Mouse (Mus musculus) natural killer cell, adult 2 months (primary cell): Measurements from ENCODE around the gene Gm3488.
"Not testable (repeated sequence)": the region's sequence is repeated elsewhere in the genome, so short reads cannot be mapped to it uniquely, and the experiment has no call there.

Source experiments
- DNase-seq, 2 experiments: peaks; one replicate each; pipeline ENCODE4 v3.0.0; 2022; ENCODE audit warnings: low spot score in 2 of 2

Gene Gm3488

DNA sequence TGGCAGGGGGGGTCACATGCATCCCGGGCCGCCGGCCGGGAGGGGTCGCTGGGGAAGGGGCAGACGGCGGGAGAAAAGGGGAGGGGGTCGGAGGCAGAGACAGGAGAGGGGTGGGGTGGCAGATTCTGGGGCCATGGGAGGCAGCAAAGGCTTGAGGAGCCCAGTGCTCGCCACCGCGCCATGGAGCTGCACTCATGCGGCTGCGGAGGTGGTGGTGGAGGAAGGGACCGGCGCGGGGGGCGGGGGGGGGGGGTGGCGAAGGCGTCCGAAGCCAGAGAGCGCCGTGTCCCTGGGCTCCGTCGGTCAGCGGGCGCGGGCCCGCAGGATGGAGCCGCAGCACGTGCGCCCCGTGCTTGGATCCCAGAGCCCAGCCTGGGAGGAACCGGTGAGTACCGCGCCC, at the start of gene Gm3488:
Gene Gm3488 (plus strand): TSS at position 301 of the 400 bp plus-strand sequence.
- not testable (repeated sequence) for DNase-seq

DNA sequence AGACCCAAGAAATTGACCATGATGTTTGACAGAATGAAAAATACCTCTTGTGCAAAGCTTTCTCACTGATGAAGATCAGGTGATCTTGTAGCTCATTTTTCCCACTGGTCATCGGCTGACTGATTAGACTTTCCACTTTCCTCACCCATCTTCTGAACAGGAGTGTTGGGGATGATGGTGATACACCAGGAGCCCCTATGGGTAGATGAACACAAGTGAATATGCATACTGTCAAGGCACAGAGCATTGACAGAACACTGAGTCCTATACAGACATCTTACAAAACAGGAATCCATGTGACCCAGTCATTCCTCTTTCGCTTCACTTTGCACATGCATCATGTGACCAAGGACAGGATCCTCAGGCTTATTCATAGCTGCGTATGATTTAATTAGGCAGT, 46.1 kb upstream of the Gm3488 start, which contains the start of gene Gm3194:
Gene Gm3194 (minus strand): TSS at position 101 of the 400 bp plus-strand sequence.
- not testable (repeated sequence) for DNase-seq

GRCm38 (mm10) chr14:5460469-5460868, 41.0 kb upstream of the Gm3488 start:
- DNase-seq, result not testable (repeated sequence)

- DNase-seq, result not testable (repeated sequence)
Measured at GRCm38 (mm10) chr14:5477730-5478129, 23.7 kb upstream of the Gm3488 start, which contains the start of gene Gm8246. Gene Gm8246 (minus strand): TSS chr14:5477830.

DNA sequence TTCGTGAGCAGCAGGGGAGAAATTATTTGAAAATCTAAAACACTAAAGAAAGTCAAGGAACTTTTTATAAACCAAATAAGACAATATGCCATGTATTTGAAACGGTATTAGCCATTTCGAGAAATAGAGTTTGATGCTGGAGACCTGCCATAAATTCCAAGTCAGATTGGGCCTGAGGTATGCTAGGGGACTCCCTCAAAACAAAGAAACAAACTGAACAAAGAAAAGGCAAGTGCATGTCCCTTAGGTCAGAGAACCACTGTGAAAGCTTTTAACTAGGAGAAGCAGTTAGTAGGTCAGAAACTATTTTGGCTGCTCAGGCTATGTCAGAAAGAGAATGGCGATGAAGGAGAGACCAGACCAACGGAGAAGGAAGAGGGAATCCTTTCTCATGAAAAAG, 17.6 kb upstream of the Gm3488 start, which contains the start of gene Gm3187:
Gene Gm3187 (plus strand): TSS at position 301 of the 400 bp plus-strand sequence.
- not testable (repeated sequence) for DNase-seq

GRCm38 (mm10) chr14:5538196-5538595, 36.7 kb downstream of the Gm3488 start, which contains the start of gene Gm3532:
Gene Gm3532 (plus strand): TSS chr14:5538496.
- DNase-seq, result not testable (repeated sequence)
